Mouse (Mus musculus): Measurements from ENCODE around the gene Tubb2a. TPM values are rescaled to one million over a fixed set of nuclear protein-coding genes. Genes with fewer than 3 reads are reported as not detected.

Gene Tubb2a
- polyA plus RNA-seq, 2 experiments = 170 to 328 TPM

GRCm38 (mm10) chr13:34038056-34038432 lies 39.8 kb downstream of the Tubb2a start:
- no peaks in the 10 kb centered on the region for H3K27me3 ChIP-seq (ENCODE audit: control insufficient read depth, insufficient read depth, low read length)
- peak overlapping the region; percentile 71 for H3K4me2 ChIP-seq (replicated peaks; ENCODE audit: low read depth, low read length, severe bottlenecking)
- no peak for ATAC-seq (ENCODE audit: low FRiP score, low read depth)
- peaks cover 13% of the 10 kb centered on the region; the same call in 1 of the 2 replicates for H3K4me1 ChIP-seq (ENCODE audit: control insufficient read depth, insufficient read depth, low read length)
- no peak for TF ChIP-seq POLR2A (IDR thresholded peaks at IDR 0.05; ENCODE audit: borderline replicate concordance, extremely low read depth, insufficient read depth, insufficient read length)
- WGBS = 40% methylated on average over 5 of the region's 5 CpGs
- H3K36me3 ChIP-seq (ENCODE audit: control insufficient read depth, insufficient read depth, low read length) = peaks cover 6% of the 10 kb centered on the region
- H3K27ac ChIP-seq (replicated peaks; ENCODE audit: low read depth, low read length) = peak overlapping the region; percentile 84
- peak overlapping the region; percentile 75 for H3K4me3 ChIP-seq (replicated peaks; ENCODE audit: low read length)
- H3K9ac ChIP-seq (ENCODE audit: low read depth, low read length, severe bottlenecking) = peak overlapping the region; percentile 90
- no peaks in the 10 kb centered on the region for H3K9me3 ChIP-seq (ENCODE audit: control insufficient read depth, low read length)
- DNase-seq (ENCODE audit: low spot score) = no peak

- Histone ChIP-seq H3K4me1 (ENCODE audit: control insufficient read depth, insufficient read depth, low read length) (peaks cover 13% of the 10 kb centered on the region; the same call in 1 of the 2 replicates), H3K36me3 (ENCODE audit: control insufficient read depth, insufficient read depth, low read length) (peaks cover 12% of the 10 kb centered on the region), H3K9ac (ENCODE audit: low read depth, low read length, severe bottlenecking) (peak within 1 kb of the TSS; percentile 90), H3K9me3 (ENCODE audit: control insufficient read depth, low read length) (no peaks in the 10 kb centered on the region), H3K4me3 (replicated peaks; ENCODE audit: low read length) (peak within 1 kb of the TSS; percentile 75), H3K27ac (replicated peaks; ENCODE audit: low read depth, low read length) (peak within 1 kb of the TSS; percentile 84), H3K27me3 (ENCODE audit: control insufficient read depth, insufficient read depth, low read length) (no peaks in the 10 kb centered on the region), H3K4me2 (replicated peaks; ENCODE audit: low read depth, low read length, severe bottlenecking) (peak within 1 kb of the TSS; percentile 71)
- peak; percentile 80; the same call in 1 of the 2 replicates for TF ChIP-seq POLR2A (IDR thresholded peaks at IDR 0.05; ENCODE audit: borderline replicate concordance, extremely low read depth, insufficient read depth, insufficient read length)
- peak; percentile 96 for DNase-seq (ENCODE audit: low spot score)
- peak; percentile 91 for ATAC-seq (ENCODE audit: low FRiP score, low read depth)
- under 1% methylated on average over 30 of the region's 37 CpGs for WGBS
These were observed 40.4 kb downstream of the Tubb2a start, which contains the start of gene Bphl for GRCm38 (mm10) chr13:34037172-34038055. Gene Bphl (plus strand): TSS chr13:34037597.

- H3K27ac ChIP-seq (replicated peaks; ENCODE audit: low read depth, low read length) = no peak overlapping the region
- H3K36me3 ChIP-seq (ENCODE audit: control insufficient read depth, insufficient read depth, low read length) = peaks cover 18% of the 10 kb centered on the region
- H3K4me3 ChIP-seq (replicated peaks; ENCODE audit: low read length) = no peak overlapping the region
- peaks cover 13% of the 10 kb centered on the region; the same call in 1 of the 2 replicates for H3K4me1 ChIP-seq (ENCODE audit: control insufficient read depth, insufficient read depth, low read length)
- peak overlapping the region; percentile 71; the same call in 1 of the 2 replicates for H3K4me2 ChIP-seq (replicated peaks; ENCODE audit: low read depth, low read length, severe bottlenecking)
- no peaks in the 10 kb centered on the region for H3K9me3 ChIP-seq (ENCODE audit: control insufficient read depth, low read length)
- ATAC-seq (ENCODE audit: low FRiP score, low read depth) = no peak
- H3K9ac ChIP-seq (ENCODE audit: low read depth, low read length, severe bottlenecking) = no peak overlapping the region
- H3K27me3 ChIP-seq (ENCODE audit: control insufficient read depth, insufficient read depth, low read length) = no peaks in the 10 kb centered on the region
- WGBS = 88% methylated on average over 5 of the region's 5 CpGs
- TF ChIP-seq POLR2A (IDR thresholded peaks at IDR 0.05; ENCODE audit: borderline replicate concordance, extremely low read depth, insufficient read depth, insufficient read length) = no peak
- DNase-seq (ENCODE audit: low spot score) = no peak
These were observed 41.1 kb downstream of the Tubb2a start for GRCm38 (mm10) chr13:34036726-34037125.

- Histone ChIP-seq H3K4me2 (replicated peaks; ENCODE audit: low read depth, low read length, severe bottlenecking) (no peak overlapping the region), H3K4me3 (replicated peaks; ENCODE audit: low read length) (no peak overlapping the region), H3K4me1 (ENCODE audit: control insufficient read depth, insufficient read depth, low read length) (peaks cover 13% of the 10 kb centered on the region; the same call in 1 of the 2 replicates), H3K27me3 (ENCODE audit: control insufficient read depth, insufficient read depth, low read length) (no peaks in the 10 kb centered on the region), H3K9me3 (ENCODE audit: control insufficient read depth, low read length) (no peaks in the 10 kb centered on the region), H3K36me3 (ENCODE audit: control insufficient read depth, insufficient read depth, low read length) (peaks cover 29% of the 10 kb centered on the region), H3K9ac (ENCODE audit: low read depth, low read length, severe bottlenecking) (no peak overlapping the region), H3K27ac (replicated peaks; ENCODE audit: low read depth, low read length) (no peak overlapping the region)
- no peak for TF ChIP-seq POLR2A (IDR thresholded peaks at IDR 0.05; ENCODE audit: borderline replicate concordance, extremely low read depth, insufficient read depth, insufficient read length)
- 79% methylated on average over 3 of the region's 3 CpGs for WGBS
- DNase-seq (ENCODE audit: low spot score) (no peak), ATAC-seq (ENCODE audit: low FRiP score, low read depth) (no peak)
These were observed 42.4 kb downstream of the Tubb2a start for GRCm38 (mm10) chr13:34035424-34035823.

- 78% methylated on average over 2 of the region's 2 CpGs for WGBS
- no peak for ATAC-seq (ENCODE audit: low FRiP score, low read depth)
- no peaks in the 10 kb centered on the region for H3K9me3 ChIP-seq (ENCODE audit: control insufficient read depth, low read length)
- no peak overlapping the region for H3K27ac ChIP-seq (replicated peaks; ENCODE audit: low read depth, low read length)
- peaks cover 45% of the 10 kb centered on the region for H3K36me3 ChIP-seq (ENCODE audit: control insufficient read depth, insufficient read depth, low read length)
- TF ChIP-seq POLR2A (IDR thresholded peaks at IDR 0.05; ENCODE audit: borderline replicate concordance, extremely low read depth, insufficient read depth, insufficient read length) = no peak
- no peaks in the 10 kb centered on the region for H3K27me3 ChIP-seq (ENCODE audit: control insufficient read depth, insufficient read depth, low read length)
- no peak overlapping the region for H3K4me2 ChIP-seq (replicated peaks; ENCODE audit: low read depth, low read length, severe bottlenecking)
- H3K4me1 ChIP-seq (ENCODE audit: control insufficient read depth, insufficient read depth, low read length) = peaks cover under 1% of the 10 kb centered on the region; the same call in 1 of the 2 replicates
- DNase-seq (ENCODE audit: low spot score) = no peak
- H3K9ac ChIP-seq (ENCODE audit: low read depth, low read length, severe bottlenecking) = no peak overlapping the region
- no peak overlapping the region for H3K4me3 ChIP-seq (replicated peaks; ENCODE audit: low read length)
These were observed 45.8 kb downstream of the Tubb2a start for GRCm38 (mm10) chr13:34032041-34032440.

Other genes with a start within 250 kb of the Tubb2a start
- gene Serpinb6e, start 234.6 kb downstream of the Tubb2a start, polyA plus RNA-seq (2012; rRNA removed) = 0.05 TPM in 1 of 2 replicates, not detected in the other
- gene Serpinb6e, start 234.6 kb downstream of the Tubb2a start, polyA plus RNA-seq (2014; fragmentation: Nextera tagmentation; extraction: Ambion mirVana) = not detected in 2 replicates
- 0.25 and 0.27 TPM in 2 replicates for gene Serpinb6c, start 172.3 kb downstream of the Tubb2a start, polyA plus RNA-seq (2012; rRNA removed)
- 0.54 and 0.80 TPM in 2 replicates for gene Serpinb6c, start 172.3 kb downstream of the Tubb2a start, polyA plus RNA-seq (2014; fragmentation: Nextera tagmentation; extraction: Ambion mirVana)
- gene Nqo2, start 113.3 kb downstream of the Tubb2a start, polyA plus RNA-seq (2012; rRNA removed) = 8.1 and 10.1 TPM in 2 replicates
- 15.4 and 16.1 TPM in 2 replicates for gene Nqo2, start 113.3 kb downstream of the Tubb2a start, polyA plus RNA-seq (2014; fragmentation: Nextera tagmentation; extraction: Ambion mirVana)
- gene Ripk1, start 75.6 kb downstream of the Tubb2a start, polyA plus RNA-seq (2012; rRNA removed) = 8.7 and 10.7 TPM in 2 replicates
- 16.1 and 17.1 TPM in 2 replicates for gene Ripk1, start 75.6 kb downstream of the Tubb2a start, polyA plus RNA-seq (2014; fragmentation: Nextera tagmentation; extraction: Ambion mirVana)
- 58.0 and 61.7 TPM in 2 replicates for gene Serpinb6a, start 75.2 kb downstream of the Tubb2a start, polyA plus RNA-seq (2012; rRNA removed)
- 83.2 and 85.5 TPM in 2 replicates for gene Serpinb6a, start 75.2 kb downstream of the Tubb2a start, polyA plus RNA-seq (2014; fragmentation: Nextera tagmentation; extraction: Ambion mirVana)
- gene Bphl, start 40.4 kb downstream of the Tubb2a start, polyA plus RNA-seq (2012; rRNA removed) = 34.4 and 37.9 TPM in 2 replicates
- 44.3 and 49.9 TPM in 2 replicates for gene Bphl, start 40.4 kb downstream of the Tubb2a start, polyA plus RNA-seq (2014; fragmentation: Nextera tagmentation; extraction: Ambion mirVana)
- gene Tubb2b, start 52.5 kb upstream of the Tubb2a start, polyA plus RNA-seq (2012; rRNA removed) = 376 and 378 TPM in 2 replicates
- gene Tubb2b, start 52.5 kb upstream of the Tubb2a start, polyA plus RNA-seq (2014; fragmentation: Nextera tagmentation; extraction: Ambion mirVana) = 28.5 TPM in 2 replicates
- 133 and 153 TPM in 2 replicates for gene Psmg4, start 85.0 kb upstream of the Tubb2a start, polyA plus RNA-seq (2012; rRNA removed)
- gene Psmg4, start 85.0 kb upstream of the Tubb2a start, polyA plus RNA-seq (2014; fragmentation: Nextera tagmentation; extraction: Ambion mirVana) = 75.5 and 83.8 TPM in 2 replicates